Mouse (Mus musculus) gastrocnemius, postnatal 14 days (tissue): ENCODE measurements around the gene Chrna3. TPM values are rescaled to one million over a fixed set of nuclear protein-coding genes. Genes with fewer than 3 reads are reported as not detected.

ENCODE experiments used
- DNase-seq: peaks from one replicate; pipeline ENCODE4 v3.0.0; 2021; ENCODE audit warnings: mixed read lengths
- intact Hi-C: fragments of 180-260 bp; cut with DNase I; formaldehyde crosslinking; loops from one replicate; pipeline ENCODE4 v1.15.1; 2025; ENCODE audit warnings: low total_unique reads
- long read RNA-seq, 2 experiments: library from polyadenylated mRNA; stranded (forward); transcript quantifications; one replicate each; pipeline ENCODE4 v2.0.0; 2021
- total RNA-seq, 2 experiments: library from RNA; stranded (reverse); gene quantifications; 2 replicates each; pipeline ENCODE4 v1.2.3; 2021

Chrna3 gene
- not detected for total RNA-seq
- long read RNA-seq, experiment 1, result 0 reads
- long read RNA-seq, experiment 2, result 0 reads

GRCm38 (mm10) chr9:55026275-55026663, at the start of gene Chrna3:
Chrna3 (minus strand) TSS chr9:55026562.
- DNase-seq, result no peak
- intact Hi-C loops, result loop anchor here (5.0 kb wide), 2 partner anchors 86 to 281 kb away; no protein-coding TSS in a partner anchor

- DNase-seq, result no peak
- intact Hi-C loops, result no loop called here
Observed at GRCm38 (mm10) chr9:55067965-55068265, 41.6 kb upstream of the Chrna3 start.

GRCm38 (mm10) chr9:55067260-55067964, 41.0 kb upstream of the Chrna3 start:
- intact Hi-C loops, result no loop called here
- DNase-seq, result no peak

GRCm38 (mm10) chr9:55065241-55065640, 38.9 kb upstream of the Chrna3 start:
- DNase-seq, result no peak
- intact Hi-C loops, result no loop called here

- intact Hi-C loops, result no loop called here
Observed at GRCm38 (mm10) chr9:55058067-55058466, 31.7 kb upstream of the Chrna3 start.

GRCm38 (mm10) chr9:55055386-55055930, 29.1 kb upstream of the Chrna3 start:
- intact Hi-C loops, result no loop called here
- no peak for DNase-seq

More at GRCm38 (mm10) chr9:55058067-55058466, 31.7 kb upstream of the Chrna3 start:
- DNase-seq, result no peak

- intact Hi-C loops, result loop anchor here (5.0 kb wide), 1 partner anchor 64 kb away; no protein-coding TSS in a partner anchor
- DNase-seq, result peak; percentile 12
Observed at GRCm38 (mm10) chr9:55048211-55048880, 22.0 kb upstream of the Chrna3 start, which contains the start of gene Chrnb4. Chrnb4 (minus strand) TSS chr9:55048779.

- no peak for DNase-seq
- intact Hi-C loops, result loop anchor here (5.0 kb wide), 1 partner anchor 66 kb away; no protein-coding TSS in a partner anchor
Observed at GRCm38 (mm10) chr9:55046764-55047163, 20.4 kb upstream of the Chrna3 start.

GRCm38 (mm10) chr9:55045001-55045400, 18.6 kb upstream of the Chrna3 start:
- intact Hi-C loops, result loop anchor here (5.0 kb wide), 1 partner anchor 67 kb away; no protein-coding TSS in a partner anchor
- no peak for DNase-seq

- intact Hi-C loops, result no loop called here
- DNase-seq, result no peak
Observed at GRCm38 (mm10) chr9:55043688-55044087, 17.3 kb upstream of the Chrna3 start.

- DNase-seq, result no peak
- intact Hi-C loops, result no loop called here
Observed at GRCm38 (mm10) chr9:55041389-55041788, 15.0 kb upstream of the Chrna3 start.

- DNase-seq, result no peak
- intact Hi-C loops, result no loop called here
Observed at GRCm38 (mm10) chr9:55039983-55040382, 13.6 kb upstream of the Chrna3 start.

GRCm38 (mm10) chr9:55038948-55039347, 12.6 kb upstream of the Chrna3 start:
- no peak for DNase-seq
- intact Hi-C loops, result no loop called here

- intact Hi-C loops, result no loop called here
- no peak for DNase-seq
Observed at GRCm38 (mm10) chr9:55031435-55032167, 5.2 kb upstream of the Chrna3 start.

- DNase-seq, result no peak
- intact Hi-C loops, result loop anchor here (5.0 kb wide), 2 partner anchors 87 to 282 kb away; no protein-coding TSS in a partner anchor
Observed at GRCm38 (mm10) chr9:55025534-55026274, 658 bp downstream of the Chrna3 start.

- DNase-seq, result peak; percentile 74
- intact Hi-C loops, result no loop called here
Observed at GRCm38 (mm10) chr9:55023902-55024583, 2.3 kb downstream of the Chrna3 start.

GRCm38 (mm10) chr9:55023326-55023725, 3.0 kb downstream of the Chrna3 start:
- DNase-seq, result no peak
- intact Hi-C loops, result no loop called here

GRCm38 (mm10) chr9:55016926-55017325, 9.4 kb downstream of the Chrna3 start:
- intact Hi-C loops, result no loop called here
- no peak for DNase-seq
